Mouse (Mus musculus): ENCODE measurements around the gene Inha.
A peak's percentile ranks its signal among the peaks of the same experiment; 100 is the strongest.

Gene Inha

GRCm38 (mm10) chr1:75521321-75522031 lies 14.6 kb downstream of the Inha start, which contains the start of gene Stk11ip:
TSS of gene Stk11ip (plus strand) at chr1:75521529.
- peak; percentile 95 for DNase-seq (ENCODE audit: low read depth)

- no peak for DNase-seq (ENCODE audit: low read depth)
These were observed 17.8 kb downstream of the Inha start for GRCm38 (mm10) chr1:75524679-75525078.

GRCm38 (mm10) chr1:75530546-75530945 lies 23.7 kb downstream of the Inha start:
- DNase-seq (ENCODE audit: low read depth) = no peak

GRCm38 (mm10) chr1:75532280-75533172 lies 25.6 kb downstream of the Inha start:
- no peak for DNase-seq (ENCODE audit: low read depth)

- no peak for DNase-seq (ENCODE audit: low read depth)
These were observed 26.7 kb downstream of the Inha start for GRCm38 (mm10) chr1:75533325-75534252.

GRCm38 (mm10) chr1:75537587-75537986 lies 30.7 kb downstream of the Inha start:
- DNase-seq (ENCODE audit: low read depth) = no peak

GRCm38 (mm10) chr1:75538597-75539190 lies 31.8 kb downstream of the Inha start:
- DNase-seq (ENCODE audit: low read depth) = no peak

- no peak for DNase-seq (ENCODE audit: low read depth)
These were observed 34.6 kb downstream of the Inha start for GRCm38 (mm10) chr1:75541496-75541895.

- no peak for DNase-seq (ENCODE audit: low read depth)
These were observed 37.5 kb downstream of the Inha start for GRCm38 (mm10) chr1:75544351-75544750.

GRCm38 (mm10) chr1:75545965-75546956 lies 39.4 kb downstream of the Inha start, which contains the start of gene Slc4a3:
TSS of gene Slc4a3 (plus strand) at chr1:75546266.
- DNase-seq (ENCODE audit: low read depth) = no peak

- DNase-seq (ENCODE audit: low read depth) = no peak
These were observed 40.5 kb downstream of the Inha start for GRCm38 (mm10) chr1:75547351-75547750.

- DNase-seq (ENCODE audit: low read depth) = no peak
These were observed 41.2 kb downstream of the Inha start for GRCm38 (mm10) chr1:75548083-75548482.

- no peak for DNase-seq (ENCODE audit: low read depth)
These were observed 42.0 kb downstream of the Inha start for GRCm38 (mm10) chr1:75548871-75549270.

GRCm38 (mm10) chr1:75549289-75550279 lies 42.7 kb downstream of the Inha start:
- no peak for DNase-seq (ENCODE audit: low read depth)

GRCm38 (mm10) chr1:75550586-75550985 lies 43.7 kb downstream of the Inha start:
- DNase-seq (ENCODE audit: low read depth) = no peak

- DNase-seq (ENCODE audit: low read depth) = no peak
These were observed 48.8 kb downstream of the Inha start for GRCm38 (mm10) chr1:75555680-75556079.

GRCm38 (mm10) chr1:75556143-75556781 lies 49.4 kb downstream of the Inha start:
- DNase-seq (ENCODE audit: low read depth) = no peak

GRCm38 (mm10) chr1:75557041-75557440 lies 50.2 kb downstream of the Inha start:
- no peak for DNase-seq (ENCODE audit: low read depth)

Measured in c-Kit-positive CD71-positive TER-119-negative erythroid progenitor cells, embryonic 14.5 days (primary cell).